Mouse (Mus musculus): ENCODE results near the gene Cacna1c.

DNA sequence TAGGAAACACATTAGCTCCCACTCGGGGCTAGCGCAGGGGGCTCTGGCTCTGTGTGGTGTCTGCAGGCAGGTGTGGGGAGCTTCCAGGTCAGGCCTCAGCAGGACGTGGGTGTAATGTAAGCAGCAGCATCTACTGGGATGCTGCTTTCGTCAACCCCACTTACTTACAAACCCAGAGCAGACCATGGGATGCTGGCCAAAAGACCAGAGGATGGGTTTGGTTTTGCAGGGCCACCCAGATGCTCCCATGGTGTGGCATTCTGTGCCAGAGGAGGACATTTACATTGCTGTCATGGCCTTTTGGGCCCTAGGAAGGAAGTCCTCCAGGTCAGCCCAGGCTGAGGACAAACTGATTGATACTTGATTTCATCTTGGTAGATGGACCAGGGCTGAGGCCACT lies 521.4 kb downstream of the Cacna1c start:
- TF ChIP-seq EP300 (IDR thresholded peaks at IDR 0.05; ENCODE audit: low read depth) (no peak), CTCF (IDR thresholded peaks at IDR 0.05; ENCODE audit: low read depth) (no peak)

Data from liver, postnatal 0 days (tissue).